Mouse (Mus musculus): ENCODE data around the gene Gsg1l.

DNA sequence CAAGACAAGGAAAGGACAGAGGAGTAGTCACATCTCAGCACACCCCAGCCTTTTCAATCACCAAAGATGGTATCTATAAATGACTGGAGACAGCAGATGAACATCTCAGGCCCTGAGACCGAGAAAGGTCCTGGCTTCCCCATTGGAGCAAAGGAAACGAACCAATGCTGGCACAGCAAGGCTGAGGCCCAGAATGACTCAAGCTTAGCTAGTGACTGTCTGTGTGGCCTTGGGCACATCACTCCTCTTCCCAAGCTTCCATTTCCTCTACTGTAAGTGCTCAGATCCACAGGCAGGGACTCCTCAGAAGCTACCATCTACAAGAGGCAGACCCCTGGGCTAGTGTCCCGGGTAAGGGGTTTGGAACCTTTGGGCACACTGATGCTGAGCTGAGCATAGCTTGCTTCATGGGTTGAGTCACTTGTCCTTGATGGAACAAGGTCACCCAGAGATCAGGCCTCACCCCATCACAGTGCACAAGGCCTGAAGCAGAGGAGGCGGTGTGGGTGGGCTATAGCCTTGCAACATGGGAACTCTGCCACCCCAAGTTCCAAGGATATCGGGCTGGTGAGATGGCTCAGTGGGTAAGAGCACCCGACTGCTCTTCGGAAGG lies 17.1 kb upstream of the Gsg1l start:
- TF ChIP-seq GATA1 (IDR thresholded peaks at IDR 0.05; ENCODE audit: low read length) (no peak), TAL1 (IDR thresholded peaks at IDR 0.05; ENCODE audit: low read length) (no peak)

All from erythroblast, embryonic 14.5 days (primary cell).